Mouse (Mus musculus): ENCODE measurements around the gene Kdm8. TPM values are rescaled to one million over a fixed set of nuclear protein-coding genes. Genes with fewer than 3 reads are reported as not detected.

The Kdm8 gene
- polyA plus RNA-seq, 1 experiment: 4.0 TPM

DNA sequence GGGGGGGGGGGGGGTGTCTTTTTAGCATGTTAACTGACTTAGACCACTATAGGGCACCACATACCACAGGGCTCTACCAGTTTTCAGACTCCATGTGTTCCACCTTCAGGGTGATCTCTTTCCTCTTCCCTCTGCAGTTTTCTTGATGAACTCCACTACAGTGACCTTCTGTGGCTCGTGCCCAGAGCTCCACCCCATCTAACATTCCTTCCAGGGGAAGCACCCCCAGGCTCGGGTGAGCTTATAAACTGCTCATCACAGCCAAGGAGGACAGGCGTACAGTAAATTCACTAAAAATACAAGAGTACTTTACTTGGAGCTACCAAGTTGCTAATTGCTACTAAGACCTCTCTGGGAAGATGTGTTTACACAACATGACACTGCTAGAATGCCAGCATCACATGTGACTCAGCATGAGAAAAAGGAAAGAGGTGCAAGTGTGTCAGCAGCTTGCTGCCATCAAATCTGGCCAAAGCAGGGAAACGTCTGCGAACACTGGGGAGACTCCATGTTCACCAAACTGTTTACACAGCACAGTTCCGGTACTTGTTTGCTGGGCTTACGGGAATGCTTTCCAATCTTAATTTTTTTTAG lies 34.0 kb downstream of the Kdm8 start:
- H3ac ChIP-seq (ENCODE audit: control insufficient read depth, insufficient read length): no peak overlapping the region

DNA sequence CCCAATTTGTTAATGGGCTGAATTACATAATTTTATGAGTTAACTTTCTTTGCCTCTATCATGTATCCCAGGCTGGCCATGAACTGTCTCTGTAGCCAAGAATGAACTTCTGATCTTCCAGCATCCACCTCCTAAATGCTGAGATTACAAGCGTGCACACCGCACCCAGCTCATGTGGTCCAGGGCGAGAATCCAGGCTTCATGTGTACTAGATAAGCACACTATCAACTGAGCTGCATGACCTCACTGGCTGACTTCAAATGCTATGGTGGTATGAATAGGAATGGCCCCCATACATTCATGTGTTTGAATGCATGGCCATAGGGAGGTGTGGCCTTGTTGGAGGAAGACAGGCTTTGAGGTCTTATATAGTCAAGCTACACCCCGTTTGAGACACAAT lies 36.0 kb downstream of the Kdm8 start:
- no peak overlapping the region for H3ac ChIP-seq (ENCODE audit: control insufficient read depth, insufficient read length)
- TF ChIP-seq REST (IDR thresholded peaks at IDR 0.05; ENCODE audit: insufficient read depth, insufficient read length) (no peak), TCF3 (IDR thresholded peaks at IDR 0.05; ENCODE audit: insufficient read length, low read depth) (no peak), USF1 (IDR thresholded peaks at IDR 0.05; ENCODE audit: low read depth) (no peak), MYOD1 (IDR thresholded peaks at IDR 0.05; ENCODE audit: control insufficient read depth in 1 of 3, insufficient read length in 2 of 3, low read depth in 2 of 3) (no peak), POLR2AphosphoS2 (IDR thresholded peaks at IDR 0.05; ENCODE audit: insufficient read length, low read depth) (no peak), MAX (IDR thresholded peaks at IDR 0.05; ENCODE audit: low read depth) (no peak), TCF12 (IDR thresholded peaks at IDR 0.05; ENCODE audit: insufficient read depth, poor library complexity, severe bottlenecking) (no peak), E2F4 (IDR thresholded peaks at IDR 0.05; ENCODE audit: insufficient read depth) (no peak), MYOG (IDR thresholded peaks at IDR 0.05; ENCODE audit: control insufficient read depth in 1 of 3, insufficient read depth in 1 of 3, insufficient read length in 2 of 3, low read depth in 2 of 3) (no peak), POLR2A (IDR thresholded peaks at IDR 0.05; ENCODE audit: insufficient read length, low read depth) (no peak), SRF (IDR thresholded peaks at IDR 0.05; ENCODE audit: control insufficient read depth, insufficient read length, low read depth) (no peak)
- H3K27me3 ChIP-seq (ENCODE audit: control insufficient read depth, insufficient read depth, insufficient read length): no peaks in the 10 kb centered on the region
- H3K79me2 ChIP-seq (ENCODE audit: control insufficient read depth, insufficient read depth): no peaks in the 10 kb centered on the region
- H3K4me3 ChIP-seq: no peak overlapping the region
- H3K36me3 ChIP-seq (ENCODE audit: control insufficient read depth, insufficient read depth): peaks cover 3% of the 10 kb centered on the region
- H3K4me2 ChIP-seq (ENCODE audit: low read depth): no peak overlapping the region

More for the DNA sequence above, 34.0 kb downstream of the Kdm8 start:
- Histone ChIP-seq H3K36me3 (ENCODE audit: control insufficient read depth, insufficient read depth) (peaks cover 3% of the 10 kb centered on the region), H3K79me2 (ENCODE audit: control insufficient read depth, insufficient read depth) (no peaks in the 10 kb centered on the region), H3K27me3 (ENCODE audit: control insufficient read depth, insufficient read depth, insufficient read length) (no peaks in the 10 kb centered on the region), H3K4me3 (no peak overlapping the region), H3K4me2 (ENCODE audit: low read depth) (no peak overlapping the region)
- TF ChIP-seq MYOD1 (IDR thresholded peaks at IDR 0.05; ENCODE audit: control insufficient read depth in 1 of 3, insufficient read length in 2 of 3, low read depth in 2 of 3) (no peak), MAX (IDR thresholded peaks at IDR 0.05; ENCODE audit: low read depth) (no peak), E2F4 (IDR thresholded peaks at IDR 0.05; ENCODE audit: insufficient read depth) (no peak), TCF12 (IDR thresholded peaks at IDR 0.05; ENCODE audit: insufficient read depth, poor library complexity, severe bottlenecking) (no peak), REST (IDR thresholded peaks at IDR 0.05; ENCODE audit: insufficient read depth, insufficient read length) (no peak), TCF3 (IDR thresholded peaks at IDR 0.05; ENCODE audit: insufficient read length, low read depth) (no peak)

GRCm38 (mm10) chr7:125482339-125482738 lies 37.9 kb downstream of the Kdm8 start:
- no peak for TF ChIP-seq USF1 (IDR thresholded peaks at IDR 0.05; ENCODE audit: low read depth)
- TF ChIP-seq CEBPB (IDR thresholded peaks at IDR 0.05; ENCODE audit: insufficient read depth, poor library complexity, severe bottlenecking): no peak
- no peak for TF ChIP-seq POLR2A (IDR thresholded peaks at IDR 0.05; ENCODE audit: insufficient read length, low read depth)
- TF ChIP-seq MYOD1 (IDR thresholded peaks at IDR 0.05; ENCODE audit: control insufficient read depth in 1 of 3, insufficient read length in 2 of 3, low read depth in 2 of 3): no peak
- H3K4me3 ChIP-seq: no peak overlapping the region
- no peaks in the 10 kb centered on the region for H3K27me3 ChIP-seq (ENCODE audit: control insufficient read depth, insufficient read depth, insufficient read length)
- peaks cover 3% of the 10 kb centered on the region for H3K36me3 ChIP-seq (ENCODE audit: control insufficient read depth, insufficient read depth)
- no peaks in the 10 kb centered on the region for H3K79me2 ChIP-seq (ENCODE audit: control insufficient read depth, insufficient read depth)
- no peak overlapping the region for H3K4me2 ChIP-seq (ENCODE audit: low read depth)
- H3ac ChIP-seq (ENCODE audit: control insufficient read depth, insufficient read length): no peak overlapping the region

- Histone ChIP-seq H3K4me2 (ENCODE audit: low read depth) (no peak overlapping the region), H3ac (ENCODE audit: control insufficient read depth, insufficient read length) (no peak overlapping the region), H3K27me3 (ENCODE audit: control insufficient read depth, insufficient read depth, insufficient read length) (no peaks in the 10 kb centered on the region), H3K4me3 (no peak overlapping the region), H3K79me2 (ENCODE audit: control insufficient read depth, insufficient read depth) (no peaks in the 10 kb centered on the region), H3K36me3 (ENCODE audit: control insufficient read depth, insufficient read depth) (peaks cover 3% of the 10 kb centered on the region)
- TF ChIP-seq E2F4 (IDR thresholded peaks at IDR 0.05; ENCODE audit: insufficient read depth) (no peak), MAX (IDR thresholded peaks at IDR 0.05; ENCODE audit: low read depth) (no peak), MYOD1 (IDR thresholded peaks at IDR 0.05; ENCODE audit: control insufficient read depth in 1 of 3, insufficient read length in 2 of 3, low read depth in 2 of 3) (no peak), CEBPB (IDR thresholded peaks at IDR 0.05; ENCODE audit: insufficient read depth, poor library complexity, severe bottlenecking) (no peak), POLR2A (IDR thresholded peaks at IDR 0.05; ENCODE audit: insufficient read length, low read depth) (no peak), SRF (IDR thresholded peaks at IDR 0.05; ENCODE audit: control insufficient read depth, insufficient read length, low read depth) (no peak), POLR2AphosphoS2 (IDR thresholded peaks at IDR 0.05; ENCODE audit: insufficient read length, low read depth) (no peak), TCF12 (IDR thresholded peaks at IDR 0.05; ENCODE audit: insufficient read depth, poor library complexity, severe bottlenecking) (no peak), USF1 (IDR thresholded peaks at IDR 0.05; ENCODE audit: low read depth) (no peak), REST (IDR thresholded peaks at IDR 0.05; ENCODE audit: insufficient read depth, insufficient read length) (no peak), MYOG (IDR thresholded peaks at IDR 0.05; ENCODE audit: control insufficient read depth in 1 of 3, insufficient read depth in 1 of 3, insufficient read length in 2 of 3, low read depth in 2 of 3) (no peak), TCF3 (IDR thresholded peaks at IDR 0.05; ENCODE audit: insufficient read length, low read depth) (no peak)
Measured at GRCm38 (mm10) chr7:125482886-125483285, 38.4 kb downstream of the Kdm8 start.

DNA sequence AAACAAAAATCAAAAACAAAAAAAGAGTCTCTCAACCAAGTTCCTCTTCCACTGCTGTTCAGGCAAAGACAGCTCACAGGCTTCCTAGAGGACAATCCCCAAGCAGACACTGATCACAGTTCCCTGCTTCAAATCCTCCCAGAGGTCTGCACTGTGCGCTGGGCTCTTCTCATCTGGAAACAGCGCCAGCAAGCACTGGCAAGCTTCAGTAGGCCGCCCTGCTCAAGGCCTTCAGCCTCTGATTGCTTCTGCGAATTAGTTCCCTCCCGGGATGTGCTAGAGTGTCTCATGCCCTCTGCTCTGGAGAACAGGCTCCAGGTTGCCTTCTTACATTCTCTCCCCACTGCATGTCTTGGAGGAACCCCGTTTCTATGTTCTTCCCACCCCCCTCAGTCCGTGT lies 40.3 kb downstream of the Kdm8 start:
- no peaks in the 10 kb centered on the region for H3K79me2 ChIP-seq (ENCODE audit: control insufficient read depth, insufficient read depth)
- H3ac ChIP-seq (ENCODE audit: control insufficient read depth, insufficient read length): no peak overlapping the region
- H3K36me3 ChIP-seq (ENCODE audit: control insufficient read depth, insufficient read depth): peaks cover 3% of the 10 kb centered on the region
- H3K27me3 ChIP-seq (ENCODE audit: control insufficient read depth, insufficient read depth, insufficient read length): no peaks in the 10 kb centered on the region
- H3K4me3 ChIP-seq: no peak overlapping the region
- TF ChIP-seq MYOD1 (IDR thresholded peaks at IDR 0.05; ENCODE audit: control insufficient read depth in 1 of 3, insufficient read length in 2 of 3, low read depth in 2 of 3): no peak
- no peak for TF ChIP-seq MAX (IDR thresholded peaks at IDR 0.05; ENCODE audit: low read depth)
- no peak for TF ChIP-seq TCF3 (IDR thresholded peaks at IDR 0.05; ENCODE audit: insufficient read length, low read depth)
- no peak for TF ChIP-seq REST (IDR thresholded peaks at IDR 0.05; ENCODE audit: insufficient read depth, insufficient read length)
- no peak for TF ChIP-seq POLR2A (IDR thresholded peaks at IDR 0.05; ENCODE audit: insufficient read length, low read depth)
- TF ChIP-seq TCF12 (IDR thresholded peaks at IDR 0.05; ENCODE audit: insufficient read depth, poor library complexity, severe bottlenecking): no peak
- no peak for TF ChIP-seq E2F4 (IDR thresholded peaks at IDR 0.05; ENCODE audit: insufficient read depth)
- TF ChIP-seq SRF (IDR thresholded peaks at IDR 0.05; ENCODE audit: control insufficient read depth, insufficient read length, low read depth): no peak
- no peak for TF ChIP-seq USF1 (IDR thresholded peaks at IDR 0.05; ENCODE audit: low read depth)
- no peak for TF ChIP-seq MYOG (IDR thresholded peaks at IDR 0.05; ENCODE audit: control insufficient read depth in 1 of 3, insufficient read depth in 1 of 3, insufficient read length in 2 of 3, low read depth in 2 of 3)
- no peak for TF ChIP-seq CEBPB (IDR thresholded peaks at IDR 0.05; ENCODE audit: insufficient read depth, poor library complexity, severe bottlenecking)
- no peak for TF ChIP-seq POLR2AphosphoS2 (IDR thresholded peaks at IDR 0.05; ENCODE audit: insufficient read length, low read depth)
- no peak overlapping the region for H3K4me2 ChIP-seq (ENCODE audit: low read depth)
